Mouse (Mus musculus) mouse embryonic stem cell (cell line): Measurements from ENCODE around the gene Myo5a.

Experiments
- in situ Hi-C, 2 experiments: fragments of 300-500 bp; cut with MboI; formaldehyde crosslinking; loops; 1 replicate in 1 of 2; 3 replicates in 1 of 2; pipeline ENCODE4 v1.14.3; 2019 to 2020; ENCODE audit warnings: low sequenced_read_pairs in 2 of 2, low pct_unique_long_range_greater_than_20kb in 1 of 2, mixed read lengths in 1 of 2; ENCODE audit not compliant: unreplicated experiment in 1 of 2

Gene Myo5a

GRCm38 (mm10) chr9:75262235-75262826, 191.5 kb downstream of the Myo5a start:
- in situ Hi-C loops = loop anchor here in 1 of 2 experiments (25.0 kb wide), 1 partner anchor 350 kb away; no protein-coding TSS in a partner anchor

GRCm38 (mm10) chr9:75264008-75264718, 193.3 kb downstream of the Myo5a start:
- in situ Hi-C loops = loop anchor here in 1 of 2 experiments (25.0 kb wide), 1 partner anchor 352 kb away; no protein-coding TSS in a partner anchor

GRCm38 (mm10) chr9:75267147-75267546, 196.3 kb downstream of the Myo5a start:
- in situ Hi-C loops = loop anchor here in 1 of 2 experiments (25.0 kb wide), 1 partner anchor 355 kb away; no protein-coding TSS in a partner anchor

GRCm38 (mm10) chr9:75270382-75270781, 199.6 kb downstream of the Myo5a start:
- in situ Hi-C loops = loop anchor here in 1 of 2 experiments (25.0 kb wide), 1 partner anchor 358 kb away; no protein-coding TSS in a partner anchor

GRCm38 (mm10) chr9:75271539-75271938, 200.7 kb downstream of the Myo5a start:
- in situ Hi-C loops = loop anchor here in 1 of 2 experiments (25.0 kb wide), 1 partner anchor 359 kb away; no protein-coding TSS in a partner anchor
